Mouse (Mus musculus) thymus, postnatal 25 days (tissue): ENCODE results near the gene Adipor2.
A peak's percentile ranks its signal among the peaks of the same experiment; 100 is the strongest.

Experiments
- DNase-seq: peaks from one replicate; pipeline ENCODE4 v3.0.0; 2022

The Adipor2 gene

GRCm38 (mm10) chr6:119419412-119419811, 1.9 kb upstream of the Adipor2 start:
- DNase-seq = no peak

DNA sequence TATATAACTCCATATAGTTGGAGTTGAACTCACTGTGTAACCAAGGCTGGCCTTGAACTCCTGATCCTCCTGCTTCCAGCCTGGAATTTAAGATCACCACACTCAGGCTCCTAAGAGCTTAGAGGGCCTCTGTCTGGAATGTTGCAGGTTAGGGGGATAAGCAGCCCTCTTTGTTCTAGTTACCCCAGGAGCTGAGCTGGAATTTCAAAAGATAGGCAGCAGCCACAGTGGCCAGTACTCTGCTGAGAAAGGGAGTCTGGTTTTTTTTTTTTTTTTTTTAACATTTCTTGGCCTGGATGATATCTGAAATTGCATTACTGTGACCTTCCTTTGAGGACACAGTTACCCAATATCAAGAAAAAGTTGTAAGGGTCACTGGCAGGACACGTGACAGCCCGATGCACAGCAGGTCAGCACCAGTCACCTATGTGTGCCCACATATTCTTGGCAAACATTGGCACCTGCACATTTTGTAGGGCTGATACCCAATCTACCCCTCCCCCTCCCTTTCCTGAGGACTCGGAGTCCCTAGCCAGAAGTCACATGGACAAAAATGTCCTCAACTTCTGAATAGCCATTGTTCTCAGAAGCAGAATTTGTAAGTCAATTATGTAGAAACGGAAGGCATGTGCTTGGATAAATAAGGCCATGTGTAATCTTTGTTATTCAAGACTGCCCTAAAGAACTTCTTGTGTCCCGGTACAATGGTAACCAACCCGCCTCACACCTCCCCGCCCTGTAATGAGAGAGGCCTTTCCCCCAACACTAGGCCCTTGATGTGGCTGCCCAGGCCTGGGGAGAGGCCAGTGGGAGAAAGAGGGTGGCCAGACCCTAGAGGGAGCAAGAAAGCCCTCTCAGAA, 1.1 kb upstream of the Adipor2 start:
- no peak for DNase-seq

DNA sequence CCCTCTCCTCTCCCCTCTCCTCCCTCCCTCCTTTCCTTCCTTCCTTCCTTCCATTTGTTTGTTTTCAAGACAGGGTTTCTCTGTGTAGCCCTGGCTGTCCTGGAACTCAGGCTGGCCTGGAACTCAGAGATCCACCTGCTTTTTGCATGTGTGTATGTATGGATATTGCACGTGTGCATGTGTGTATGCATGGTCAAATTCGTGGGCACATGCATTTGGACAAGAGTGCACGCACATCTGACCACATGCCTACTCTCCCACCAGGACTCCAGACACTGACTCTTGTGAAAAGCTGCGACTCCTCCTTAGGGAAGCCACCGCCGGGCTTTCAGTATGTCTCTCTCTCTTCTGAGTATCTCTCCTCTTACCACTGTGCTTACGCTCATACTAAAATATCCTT, 317 bp upstream of the Adipor2 start:
- DNase-seq = no peak

DNA sequence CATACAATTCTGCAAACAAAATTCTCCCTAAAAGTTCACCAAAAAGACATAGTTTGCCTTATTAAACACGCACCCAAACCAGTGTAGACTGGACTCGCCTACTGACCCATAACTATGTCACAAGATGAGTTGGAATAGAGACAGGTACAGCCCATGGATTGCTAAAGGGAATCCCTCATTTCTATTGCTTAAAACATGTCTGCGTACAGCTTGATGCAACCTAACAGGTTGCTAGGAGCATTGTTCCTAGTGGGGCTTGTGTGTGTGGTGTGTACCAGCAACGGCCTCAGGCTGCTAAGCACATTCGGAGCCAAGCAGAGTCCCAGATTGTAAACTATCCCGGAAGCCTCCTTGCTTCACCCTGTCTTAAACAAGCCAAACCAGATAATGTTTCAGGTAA, 861 bp downstream of the Adipor2 start:
- DNase-seq = no peak

GRCm38 (mm10) chr6:119414262-119415043, 3.1 kb downstream of the Adipor2 start:
- no peak for DNase-seq

GRCm38 (mm10) chr6:119412588-119412987, 4.9 kb downstream of the Adipor2 start:
- DNase-seq = no peak

DNA sequence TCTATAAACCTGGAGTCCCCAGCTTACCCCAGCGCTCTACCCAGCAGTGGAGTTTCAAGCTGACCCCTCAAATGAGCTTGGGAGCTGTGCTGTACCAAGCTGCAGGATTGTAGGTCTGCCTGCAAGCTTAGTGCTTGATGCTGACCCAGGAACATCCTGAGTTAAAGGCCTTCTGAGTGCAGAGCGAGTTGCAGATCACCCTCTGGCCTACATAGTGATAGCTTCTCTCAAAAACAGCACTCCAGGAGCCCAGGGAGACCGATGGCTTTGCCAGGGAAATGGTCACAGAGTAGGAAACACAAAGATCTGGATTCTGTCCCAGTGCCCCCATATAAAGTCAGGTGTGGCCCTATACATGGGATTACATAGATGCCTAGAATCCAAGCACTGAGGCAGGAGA, 6.0 kb downstream of the Adipor2 start:
- no peak for DNase-seq

- DNase-seq = no peak
Measured at GRCm38 (mm10) chr6:119409766-119410165, 7.7 kb downstream of the Adipor2 start.

DNA sequence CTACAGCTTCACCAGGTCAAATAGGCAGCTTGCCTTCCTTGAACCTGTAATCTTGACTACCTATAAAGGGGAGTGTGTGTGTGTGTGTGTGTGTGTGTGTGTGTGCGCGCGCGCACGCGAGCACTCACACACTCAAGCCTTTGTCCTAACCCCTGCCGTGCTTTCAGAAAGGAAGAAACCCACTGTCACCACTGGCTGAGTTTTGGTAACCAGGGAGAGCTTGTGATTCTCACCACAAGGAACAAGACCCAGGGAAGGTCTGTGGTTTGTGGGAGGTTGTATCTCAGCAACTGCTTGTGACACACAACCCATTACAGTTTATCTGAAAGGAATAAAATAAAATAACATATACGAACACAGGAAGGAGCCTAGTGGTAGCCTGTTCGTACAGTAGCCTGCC, 8.9 kb downstream of the Adipor2 start:
- peak; percentile 30 for DNase-seq

DNA sequence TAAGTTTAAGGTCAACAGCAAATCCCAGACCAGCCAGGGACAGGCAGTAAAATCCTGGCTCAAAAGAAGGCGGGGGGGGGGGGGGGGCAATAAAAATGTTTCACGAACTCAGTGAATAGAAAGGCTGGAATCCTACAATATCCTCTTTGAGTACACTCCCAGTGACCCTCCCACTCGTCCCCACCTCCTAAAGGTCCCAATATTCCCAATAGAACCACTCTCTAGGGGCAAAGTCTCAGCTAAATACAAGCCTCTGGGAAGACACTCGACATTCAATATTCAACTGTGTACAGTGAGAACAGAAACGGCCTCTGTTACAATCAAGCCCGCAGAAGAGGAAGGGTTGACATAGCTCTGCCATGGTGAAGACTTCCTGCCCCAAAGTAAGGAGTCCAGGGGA, 9.7 kb downstream of the Adipor2 start:
- no peak for DNase-seq

DNA sequence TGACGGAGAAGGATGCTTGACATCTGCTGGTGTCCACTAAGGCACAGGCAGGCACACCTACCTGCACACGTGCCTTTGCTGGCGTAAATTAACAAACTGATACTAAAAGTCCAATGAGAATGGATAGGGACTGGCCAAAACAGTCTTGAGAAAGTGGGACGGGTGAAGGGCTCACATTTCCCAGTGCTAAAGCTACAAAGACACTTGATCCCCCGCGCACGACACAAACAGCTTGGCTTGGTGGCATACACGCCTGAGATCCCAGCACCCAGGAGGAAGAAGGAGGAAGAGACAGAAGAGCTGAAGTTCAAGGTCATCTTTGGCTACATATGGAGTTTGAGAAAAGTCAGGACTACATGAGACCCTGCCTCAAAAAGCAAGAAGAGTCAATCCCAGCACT, 11.0 kb downstream of the Adipor2 start:
- DNase-seq = no peak

GRCm38 (mm10) chr6:119405310-119405709, 12.2 kb downstream of the Adipor2 start:
- no peak for DNase-seq

DNA sequence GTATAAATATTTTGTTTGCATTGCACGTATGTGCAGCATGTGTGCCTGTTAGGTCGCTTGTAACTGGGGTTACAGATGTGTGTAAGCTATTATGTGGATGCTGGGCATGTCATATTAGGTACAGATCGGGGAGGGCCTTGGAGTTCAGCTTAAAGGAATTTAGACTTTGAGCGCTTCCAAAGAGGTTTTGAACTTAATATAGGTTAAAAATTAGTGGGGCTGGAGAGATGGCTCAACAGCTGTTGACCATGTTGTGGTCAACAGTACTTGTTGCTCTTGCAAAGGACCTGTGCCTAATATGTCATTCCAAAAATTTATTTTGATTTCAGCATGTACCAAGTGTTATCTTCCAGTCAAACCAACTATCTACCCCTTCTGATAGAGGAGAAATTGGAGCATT, 12.7 kb downstream of the Adipor2 start:
- DNase-seq = no peak

DNA sequence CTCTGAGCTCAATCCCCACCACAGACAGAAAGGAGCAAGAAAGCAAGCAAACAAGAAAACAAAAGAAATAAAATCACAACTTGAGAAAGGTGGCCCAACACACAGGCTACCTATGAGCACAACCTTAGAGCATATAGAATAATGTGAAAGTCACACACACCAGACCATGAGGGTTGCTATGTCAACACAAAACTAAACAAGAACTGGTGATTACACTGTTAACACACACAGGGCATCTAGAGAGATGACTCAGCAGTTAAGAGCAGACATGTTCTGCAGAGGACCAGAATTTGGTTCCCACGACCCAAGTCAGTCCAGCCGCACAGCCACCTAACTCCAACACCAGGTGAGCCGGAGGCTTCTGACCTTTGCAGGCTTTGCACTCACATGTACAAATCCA, 14.5 kb downstream of the Adipor2 start:
- no peak for DNase-seq

DNA sequence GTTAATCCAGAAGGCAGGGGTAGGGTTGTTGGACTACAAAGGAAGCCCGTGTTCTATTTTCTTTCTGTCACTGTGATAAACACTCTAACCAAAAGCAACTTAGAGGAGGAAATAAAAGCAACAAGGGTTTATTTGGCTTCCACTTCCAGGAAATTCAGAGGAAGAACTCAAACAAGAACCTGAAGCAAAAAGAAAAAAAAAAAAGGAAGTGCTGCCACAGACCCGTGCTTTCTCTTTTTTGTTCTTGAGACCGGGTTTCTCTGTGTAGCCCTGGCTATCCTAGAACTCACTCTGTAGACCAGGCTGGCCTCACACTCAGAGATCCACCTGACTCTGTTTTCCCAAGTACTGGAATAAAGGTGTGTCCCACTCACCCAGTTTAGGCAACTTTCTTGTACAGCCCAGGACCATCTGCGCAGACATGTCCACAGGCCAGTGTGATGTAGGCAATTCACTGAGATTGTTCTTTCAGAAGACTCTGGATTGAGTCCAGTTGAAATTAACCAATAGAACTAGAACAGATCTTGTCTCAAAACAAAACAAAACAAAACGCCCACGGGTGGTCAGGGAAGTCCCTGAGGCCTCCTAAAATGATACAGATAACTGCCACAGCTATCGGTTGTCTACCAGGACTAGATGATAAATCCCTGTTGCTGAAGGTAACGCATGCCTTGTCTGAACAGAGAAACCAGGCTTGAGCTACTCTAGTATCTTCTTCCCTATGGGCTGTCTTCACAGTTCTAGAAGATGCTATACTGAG, 15.8 kb downstream of the Adipor2 start:
- no peak for DNase-seq

DNA sequence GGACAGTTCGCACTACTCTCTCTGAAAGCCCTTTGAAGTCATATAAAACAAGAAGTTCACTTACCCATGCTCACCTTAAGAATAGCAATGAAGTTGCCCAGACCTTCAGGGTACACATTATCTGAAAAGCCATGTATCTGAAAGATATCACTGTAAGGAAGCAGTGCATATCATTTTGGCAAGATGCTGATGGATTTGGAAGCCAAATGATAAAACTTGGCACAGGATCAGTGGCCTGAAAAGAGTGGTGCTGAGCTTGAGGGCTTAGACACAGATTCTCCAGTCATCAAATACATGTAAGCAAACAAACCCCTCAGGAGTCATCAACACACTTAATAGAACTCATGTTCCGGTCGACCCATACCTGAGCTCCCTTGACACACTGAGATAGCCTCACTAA, 16.9 kb downstream of the Adipor2 start:
- no peak for DNase-seq

DNA sequence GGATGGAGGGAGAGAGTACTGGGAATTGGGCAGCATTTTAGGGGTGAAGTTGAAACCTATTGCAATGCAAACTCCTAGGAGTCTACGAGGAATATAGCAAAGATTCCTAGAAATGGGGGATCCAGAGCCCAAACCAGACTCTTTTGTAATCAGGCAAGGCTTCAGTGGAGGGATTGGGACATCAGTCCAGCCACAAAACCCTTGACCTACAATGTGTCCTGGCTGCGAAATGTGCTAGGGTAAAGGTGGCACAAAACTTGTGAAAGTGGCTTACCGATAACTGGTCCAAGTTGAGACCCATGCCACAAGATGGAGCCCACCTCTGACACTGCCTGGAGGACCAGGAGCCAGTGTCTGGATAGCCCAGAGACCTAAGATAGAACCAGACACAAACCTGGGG, 18.1 kb downstream of the Adipor2 start:
- no peak for DNase-seq

DNA sequence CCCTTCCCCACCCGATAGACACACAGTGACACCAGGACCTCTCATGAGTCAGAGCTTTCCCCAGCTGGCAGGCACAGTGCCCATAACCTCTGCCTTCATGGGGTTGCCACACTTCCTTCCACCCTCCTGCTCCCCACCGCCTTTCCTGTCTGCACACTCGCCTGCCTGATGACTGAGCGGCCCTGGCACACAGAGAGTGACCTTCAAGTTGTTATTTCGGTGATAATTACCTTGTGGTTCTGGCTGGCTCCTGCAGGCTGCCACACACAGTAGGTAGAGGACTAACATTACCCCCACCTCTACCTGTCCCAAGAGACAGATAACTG, 21.2 kb downstream of the Adipor2 start:
- peak; percentile 69 for DNase-seq

GRCm38 (mm10) chr6:119395421-119396308, 21.8 kb downstream of the Adipor2 start:
- DNase-seq = peak; percentile 34

DNA sequence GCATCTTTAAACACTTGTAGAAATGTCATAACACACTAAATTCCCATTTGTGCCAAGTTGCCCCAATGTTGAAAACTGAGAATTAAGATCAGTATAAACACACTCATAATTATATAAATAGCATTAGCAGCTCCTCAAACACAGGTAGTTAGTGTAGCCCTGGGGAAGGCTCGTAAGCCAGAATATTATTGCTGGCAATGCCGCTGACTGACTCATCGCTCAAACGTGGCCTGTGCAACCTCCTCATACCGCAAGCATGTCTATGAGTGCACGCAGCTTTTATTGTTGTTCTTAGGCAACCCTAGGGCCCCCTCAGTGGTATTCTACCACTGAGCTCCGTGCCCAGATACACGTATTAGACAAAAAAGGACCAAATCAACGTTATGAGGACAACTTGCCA, 24.7 kb downstream of the Adipor2 start:
- no peak for DNase-seq

- DNase-seq = no peak
Measured at GRCm38 (mm10) chr6:119390728-119391127, 26.8 kb downstream of the Adipor2 start.

- no peak for DNase-seq
Measured at GRCm38 (mm10) chr6:119389089-119389488, 28.4 kb downstream of the Adipor2 start.

DNA sequence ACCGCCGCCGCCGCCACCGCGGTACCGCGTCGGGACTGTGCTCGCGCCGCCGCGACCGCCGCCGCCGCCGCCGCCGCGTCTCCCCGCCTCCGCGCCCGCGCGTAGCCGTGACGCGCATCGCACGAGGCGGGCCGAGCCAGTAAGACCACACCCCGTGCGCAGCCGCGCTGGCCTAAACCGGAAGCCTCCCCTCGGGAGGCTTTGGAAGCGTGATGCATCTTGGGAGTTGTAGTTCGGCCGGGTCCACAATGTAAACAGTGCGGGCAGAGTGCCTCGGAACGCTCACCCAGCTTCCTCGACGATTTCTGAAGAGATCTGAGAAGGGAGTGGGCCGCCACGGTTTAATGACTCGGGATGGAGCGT, 28.9 kb downstream of the Adipor2 start:
- DNase-seq = peak; percentile 97
